Mouse (Mus musculus) heart, postnatal 0 days (tissue): ENCODE measurements at regions not wholly inside any gene's neighbourhood (a gene's known extent, or its start where the extent isn't known, plus 50 kb on each side); places are given as distances from the start of the nearest gene placed in this dataset.

Experiments
- CTCF ChIP-seq: IDR thresholded peaks from 2 replicates; pipeline ENCODE4 v1.5.1; 2016; ENCODE audit warnings: antibody characterized with exemption, control low read depth, low read depth
- EP300 ChIP-seq: IDR thresholded peaks from 2 replicates; pipeline ENCODE4 v1.6.1; 2016; ENCODE audit warnings: antibody characterized with exemption, low read depth

GRCm38 (mm10) chr5:149837379-149837778, 159.3 kb downstream of the B3glct start:
- TF ChIP-seq CTCF (no peak), EP300 (no peak)
